Mouse (Mus musculus) layer of hippocampus, adult 8-10 months (tissue): ENCODE measurements around the gene Gabra6. TPM values are rescaled to one million over a fixed set of nuclear protein-coding genes. Genes with fewer than 3 reads are reported as not detected.
A peak's percentile ranks its signal among the peaks of the same experiment; 100 is the strongest.

Experiments
- DNase-seq, 2 experiments: peaks; one replicate each; pipeline ENCODE4 v3.0.0; 2022; ENCODE audit warnings: low spot score in 2 of 2
- total RNA-seq, 4 experiments: library from RNA; stranded (reverse); gene quantifications; 2 replicates each; pipeline ENCODE4 v1.2.4; 2022

Gene Gabra6
- under 1 TPM in 1 of 4 experiments, not detected in 3; 0.14 TPM for total RNA-seq

GRCm38 (mm10) chr11:42320882-42321281, at the start of gene Gabra6:
TSS of gene Gabra6 (minus strand) at chr11:42321072.
- no peak for DNase-seq

- no peak for DNase-seq
These were observed 44.7 kb upstream of the Gabra6 start for GRCm38 (mm10) chr11:42365544-42365943.

- DNase-seq: no peak
These were observed 11.2 kb upstream of the Gabra6 start for GRCm38 (mm10) chr11:42332121-42332520.

- no peak for DNase-seq
These were observed 5.4 kb upstream of the Gabra6 start for GRCm38 (mm10) chr11:42326262-42326661.

GRCm38 (mm10) chr11:42321560-42321959, 688 bp upstream of the Gabra6 start:
- no peak for DNase-seq

GRCm38 (mm10) chr11:42319521-42319920, 1.4 kb downstream of the Gabra6 start:
- DNase-seq: no peak

- DNase-seq: no peak
These were observed 1.8 kb downstream of the Gabra6 start for GRCm38 (mm10) chr11:42319101-42319500.

GRCm38 (mm10) chr11:42317985-42318384, 2.9 kb downstream of the Gabra6 start:
- no peak for DNase-seq

- peak in 1 of 2 experiments; percentile 5 for DNase-seq
These were observed 6.0 kb downstream of the Gabra6 start for GRCm38 (mm10) chr11:42314850-42315249.

GRCm38 (mm10) chr11:42310892-42311291, 10.0 kb downstream of the Gabra6 start:
- DNase-seq: no peak

- no peak for DNase-seq
These were observed 11.8 kb downstream of the Gabra6 start for GRCm38 (mm10) chr11:42309086-42309485.

GRCm38 (mm10) chr11:42306095-42306494, 14.8 kb downstream of the Gabra6 start:
- DNase-seq: no peak

- no peak for DNase-seq
These were observed 61.9 kb downstream of the Gabra6 start for GRCm38 (mm10) chr11:42258978-42259377.

Other genes with a start within 250 kb of the Gabra6 start
- 100 to 1,000 TPM; 395 to 458 (median 428) TPM for gene Gabra1, start 138.1 kb downstream of the Gabra6 start, total RNA-seq
- 100 to 1,000 TPM; 137 to 162 (median 148) TPM for gene Gabrb2, start 98.7 kb upstream of the Gabra6 start, total RNA-seq